ENCODE assay signal across 8 mouse cellular contexts in genomic region chr14:45350931-45351859, GRCm38 (mm10). TPM values are rescaled to one million over a fixed set of nuclear protein-coding genes. Genes with fewer than 3 reads are reported as not detected.
DNase-seq lines count a peak whose midpoint lies in the region; ATAC-seq and TF ChIP-seq lines count a peak whose summit lies in the region.

Gene Styx (plus strand): TSS chr14:45351093.

- no peaks in the 10 kb centered on the region for H3K27me3 ChIP-seq in CH12.LX (replicated peaks)
- no peaks in the 10 kb centered on the region for H3K27me3 ChIP-seq in forebrain, embryonic 12.5 days
- no peaks in the 10 kb centered on the region for H3K27me3 ChIP-seq in heart, postnatal 0 days (ENCODE audit: control insufficient read depth, insufficient read depth, low read length)
- H3K27me3 ChIP-seq in liver, embryonic 16.5 days (ENCODE audit: control insufficient read depth, insufficient read depth, low read depth, low read length) = no peaks in the 10 kb centered on the region
- H3K27me3 ChIP-seq in neural tube, embryonic 13.5 days = no peaks in the 10 kb centered on the region
- H3K27me3 ChIP-seq in testis, adult 2 months (ENCODE audit: control insufficient read depth, insufficient read depth, low read length) = no peaks in the 10 kb centered on the region

- TF ChIP-seq EP300 in CH12.LX (IDR thresholded peaks at IDR 0.05; ENCODE audit: low read length) = no peak
- TF ChIP-seq EP300 in heart, postnatal 0 days (IDR thresholded peaks at IDR 0.05; ENCODE audit: low read depth) = no peak

- TF ChIP-seq RAD21 in CH12.LX (IDR thresholded peaks at IDR 0.05; ENCODE audit: low read depth, low read length) = no peak

- H3K9ac ChIP-seq in CH12.LX (ENCODE audit: insufficient read depth, low read depth) = peak within 1 kb of the TSS; percentile 93
- peak within 1 kb of the TSS; percentile 75 for H3K9ac ChIP-seq in forebrain, embryonic 12.5 days
- H3K9ac ChIP-seq in heart, postnatal 0 days (replicated peaks; ENCODE audit: low read depth, low read length) = peak within 1 kb of the TSS; percentile 74
- peak within 1 kb of the TSS; percentile 78 for H3K9ac ChIP-seq in liver, embryonic 16.5 days (ENCODE audit: low read depth, low read length)
- H3K9ac ChIP-seq in neural tube, embryonic 13.5 days = peak within 1 kb of the TSS; percentile 80

- in situ Hi-C loops in CH12.LX (cut with MboI; ENCODE audit: low pct_ligation_motif_present, low pct_unique_long_range_greater_than_20kb, low sequenced_read_pairs) = no loop called here

- H3K4me3 ChIP-seq in CH12.LX (replicated peaks in 1 of 3; ENCODE audit: low read depth in 2 of 3, low read length in 2 of 3, poor library complexity in 1 of 3) = peak within 1 kb of the TSS; percentile 59 to 89 (median 81)
- H3K4me3 ChIP-seq in forebrain, embryonic 12.5 days (replicated peaks) = peak within 1 kb of the TSS; percentile 74
- peak within 1 kb of the TSS; percentile 68 for H3K4me3 ChIP-seq in heart, postnatal 0 days (ENCODE audit: low read depth, low read length)
- peak within 1 kb of the TSS; percentile 75 for H3K4me3 ChIP-seq in liver, embryonic 16.5 days (ENCODE audit: low read depth, low read length)
- peak within 1 kb of the TSS; percentile 77 for H3K4me3 ChIP-seq in neural tube, embryonic 13.5 days
- H3K4me3 ChIP-seq in testis, adult 2 months (ENCODE audit: control insufficient read depth, low read depth, low read length) = peak within 1 kb of the TSS; percentile 99

- peak within 1 kb of the TSS; percentile 84; the same call in 1 of the 2 replicates for H3K4me2 ChIP-seq in CH12.LX (ENCODE audit: insufficient read depth, low read depth, poor library complexity, severe bottlenecking)
- peak within 1 kb of the TSS; percentile 69 for H3K4me2 ChIP-seq in forebrain, embryonic 12.5 days
- peak within 1 kb of the TSS; percentile 72 for H3K4me2 ChIP-seq in heart, postnatal 0 days (ENCODE audit: low read depth, low read length)
- peak within 1 kb of the TSS; percentile 86 for H3K4me2 ChIP-seq in liver, embryonic 16.5 days (ENCODE audit: low read depth, low read length)
- peak within 1 kb of the TSS; percentile 69 for H3K4me2 ChIP-seq in neural tube, embryonic 13.5 days

- H3K36me3 ChIP-seq in CH12.LX (replicated peaks in 1 of 2; ENCODE audit: control insufficient read depth in 1 of 2, insufficient read depth in 1 of 2, low read length in 1 of 2) = peaks cover 18 to 42% of the 10 kb centered on the region in 2 experiments
- peaks cover 20% of the 10 kb centered on the region for H3K36me3 ChIP-seq in forebrain, embryonic 12.5 days (replicated peaks)
- H3K36me3 ChIP-seq in heart, postnatal 0 days (replicated peaks; ENCODE audit: control insufficient read depth, insufficient read depth, low read length) = peaks cover 28% of the 10 kb centered on the region
- H3K36me3 ChIP-seq in liver, embryonic 16.5 days (ENCODE audit: control insufficient read depth, insufficient read depth) = peaks cover 19% of the 10 kb centered on the region
- peaks cover 21% of the 10 kb centered on the region for H3K36me3 ChIP-seq in neural tube, embryonic 13.5 days
- peaks cover 2% of the 10 kb centered on the region for H3K36me3 ChIP-seq in testis, adult 2 months (ENCODE audit: control insufficient read depth, insufficient read depth, low read length)

- 0% methylated on average over 77 of the region's 93 CpGs for WGBS in forebrain, embryonic 12.5 days
- WGBS in heart, postnatal 0 days = under 1% methylated on average over 71 of the region's 93 CpGs
- WGBS in liver, embryonic 16.5 days (ENCODE audit: insufficient replicate concordance) = under 1% methylated on average over 66 of the region's 93 CpGs
- WGBS in neural tube, embryonic 13.5 days = under 1% methylated on average over 72 of the region's 93 CpGs

- dilution Hi-C loops in CH12.LX (cut with MboI; ENCODE audit: extremely low pct_ligation_motif_present, extremely low pct_unique_long_range_greater_than_20kb, low sequenced_read_pairs) = no loop called here

- peaks cover 22% of the 10 kb centered on the region for H3K79me2 ChIP-seq in CH12.LX (replicated peaks; ENCODE audit: control insufficient read depth, extremely low read depth, insufficient read depth, poor library complexity, severe bottlenecking)

- H3K27ac ChIP-seq in CH12.LX (ENCODE audit: insufficient read depth, low read depth) = no peak within 1 kb of the TSS
- peak within 1 kb of the TSS; percentile 75 for H3K27ac ChIP-seq in forebrain, embryonic 12.5 days
- peak within 1 kb of the TSS; percentile 84 for H3K27ac ChIP-seq in heart, postnatal 0 days (ENCODE audit: low read depth)
- H3K27ac ChIP-seq in liver, embryonic 16.5 days (ENCODE audit: low read length) = peak within 1 kb of the TSS; percentile 71
- H3K27ac ChIP-seq in neural tube, embryonic 13.5 days (replicated peaks) = peak within 1 kb of the TSS; percentile 79
- H3K27ac ChIP-seq in testis, adult 2 months (ENCODE audit: control insufficient read depth, insufficient read depth, low read depth, low read length) = peak within 1 kb of the TSS; percentile 79

- no peaks in the 10 kb centered on the region for H3K9me3 ChIP-seq in CH12.LX (replicated peaks; ENCODE audit: low read length)
- H3K9me3 ChIP-seq in forebrain, embryonic 12.5 days = no peaks in the 10 kb centered on the region
- no peaks in the 10 kb centered on the region for H3K9me3 ChIP-seq in heart, postnatal 0 days (replicated peaks; ENCODE audit: control insufficient read depth, low read length)
- H3K9me3 ChIP-seq in liver, embryonic 16.5 days (replicated peaks; ENCODE audit: control insufficient read depth, low read length) = no peaks in the 10 kb centered on the region
- no peaks in the 10 kb centered on the region for H3K9me3 ChIP-seq in neural tube, embryonic 13.5 days

- ATAC-seq in forebrain, embryonic 12.5 days (ENCODE audit: low FRiP score) = peak; percentile 98
- peak; percentile 97 for ATAC-seq in heart, postnatal 0 days (ENCODE audit: insufficient read depth, low read depth)
- ATAC-seq in liver, embryonic 16.5 days (ENCODE audit: low read depth) = peak; percentile 99
- peak; percentile 99 for ATAC-seq in neural tube, embryonic 13.5 days (ENCODE audit: low read depth)

- TF ChIP-seq POLR2A in CH12.LX (IDR thresholded peaks at IDR 0.05; ENCODE audit: low read depth, low read length) = peak; percentile 58; the same call in 1 of the 2 replicates
- TF ChIP-seq POLR2A in testis, adult 2 months (IDR thresholded peaks at IDR 0.05; ENCODE audit: control insufficient read depth, low read depth, low read length) = peak; percentile 78

- peak; percentile 85 for DNase-seq in CH12.LX (ENCODE audit: extremely low read depth)
- peak; percentile 85 for DNase-seq in c-Kit-positive CD71-positive TER-119-negative erythroid progenitor cells, embryonic 14.5 days (ENCODE audit: low read depth)
- DNase-seq in heart, postnatal 0 days (ENCODE audit: low spot score) = peak; percentile 93
- DNase-seq in kidney, postnatal 4 days = peak; percentile 97 to 98

- peaks cover 2 to 11% of the 10 kb centered on the region in 2 experiments; a peak in 3 of 4 replicates for H3K4me1 ChIP-seq in CH12.LX (ENCODE audit: control insufficient read depth in 1 of 2, insufficient read depth in 2 of 2)
- peaks cover 13% of the 10 kb centered on the region for H3K4me1 ChIP-seq in forebrain, embryonic 12.5 days
- H3K4me1 ChIP-seq in heart, postnatal 0 days (ENCODE audit: control insufficient read depth, insufficient read depth) = peaks cover 12% of the 10 kb centered on the region
- peaks cover 8% of the 10 kb centered on the region for H3K4me1 ChIP-seq in liver, embryonic 16.5 days (ENCODE audit: control insufficient read depth, low read depth, low read length)
- peaks cover 19% of the 10 kb centered on the region for H3K4me1 ChIP-seq in neural tube, embryonic 13.5 days (replicated peaks)
- H3K4me1 ChIP-seq in testis, adult 2 months (ENCODE audit: control insufficient read depth, insufficient read depth, low read length) = no peaks in the 10 kb centered on the region

- TF ChIP-seq CTCF in CH12.LX (conservative IDR thresholded peaks at IDR 0.05 in 1 of 2, IDR thresholded peaks at IDR 0.05 in 1 of 2; ENCODE audit: low read depth in 2 of 2, low read length in 2 of 2) = no peak
- no peak for TF ChIP-seq CTCF in heart, postnatal 0 days (IDR thresholded peaks at IDR 0.05; ENCODE audit: low read depth)
- no peak for TF ChIP-seq CTCF in testis, adult 2 months (IDR thresholded peaks at IDR 0.05; ENCODE audit: control insufficient read depth, insufficient read depth, insufficient replicate concordance, low read depth, low read length)

TF ChIP-seq in CH12.LX, 34 proteins besides CTCF, POLR2A, EP300 and RAD21 (continues in another document):
- no peak for TF ChIP-seq MYC (IDR thresholded peaks at IDR 0.05; ENCODE audit: low read depth, low read length)
- no peak for TF ChIP-seq ELF1 (IDR thresholded peaks at IDR 0.05; ENCODE audit: low read depth, low read length)
- no peak for TF ChIP-seq E2F4 (IDR thresholded peaks at IDR 0.05; ENCODE audit: insufficient replicate concordance, low read depth, low read length)
- peak; percentile 66; the same call in 1 of the 2 replicates for TF ChIP-seq NELFE (IDR thresholded peaks at IDR 0.05; ENCODE audit: low read depth, low read length)
- TF ChIP-seq USF1 (IDR thresholded peaks at IDR 0.05; ENCODE audit: low read depth, low read length) = no peak
- no peak for TF ChIP-seq CHD2 (IDR thresholded peaks at IDR 0.05; ENCODE audit: low read length)
- TF ChIP-seq MEF2A (IDR thresholded peaks at IDR 0.05; ENCODE audit: borderline replicate concordance, low read depth, low read length) = no peak
- no peak for TF ChIP-seq IRF4 (IDR thresholded peaks at IDR 0.05; ENCODE audit: low read depth, low read length)
- no peak for TF ChIP-seq USF2 (conservative IDR thresholded peaks at IDR 0.05; ENCODE audit: low read depth, low read length)
- peak; percentile 31; the same call in 1 of the 2 replicates for TF ChIP-seq SIN3A (IDR thresholded peaks at IDR 0.05; ENCODE audit: low read length)
- no peak for TF ChIP-seq ZNF384 (IDR thresholded peaks at IDR 0.05; ENCODE audit: low read depth, low read length)
- no peak for TF ChIP-seq JUND (conservative IDR thresholded peaks at IDR 0.05; ENCODE audit: low read depth, low read length)
- TF ChIP-seq BHLHE40 (IDR thresholded peaks at IDR 0.05; ENCODE audit: low read depth, low read length) = peak; percentile 52; the same call in 1 of the 2 replicates
- TF ChIP-seq TBP (conservative IDR thresholded peaks at IDR 0.05; ENCODE audit: low read depth, low read length) = no peak

RNA-seq across cellular contexts. Expression of gene Styx, which starts in this region (rescaled TPM):
- total RNA-seq in CH12.LX (2012; rRNA removed) (15.7 and 18.4 TPM in 2 replicates), CH12.LX (2014; rRNA removed) (41.2 and 49.2 TPM in 2 replicates)
- polyA plus RNA-seq in CH12.LX (2012; ENCODE audit: insufficient read length, low read depth) = 20.4 and 21.8 TPM in 2 replicates
- polyA plus RNA-seq in forebrain, embryonic 12.5 days (2016; fragmentation: Nextera tagmentation; extraction: Ambion mirVana) = 42.2 and 45.8 TPM in 2 replicates
- total RNA-seq in heart, postnatal 0 days (2014; rRNA removed; ENCODE audit: low replicate concordance) = 11.9 and 22.2 TPM in 2 replicates
- polyA plus RNA-seq in heart, postnatal 0 days (2015; fragmentation: Nextera tagmentation; extraction: Ambion mirVana) = 69.0 and 69.9 TPM in 2 replicates
- 11.4 and 14.1 TPM in 2 replicates for polyA plus RNA-seq in liver, embryonic 16.5 days (2015; fragmentation: Nextera tagmentation; extraction: Ambion mirVana)
- 60.1 and 68.3 TPM in 2 replicates for polyA plus RNA-seq in neural tube, embryonic 13.5 days (2015; fragmentation: Nextera tagmentation; extraction: Ambion mirVana)
- polyA plus RNA-seq in testis, adult 2 months (2012; rRNA removed) = 14.4 and 15.1 TPM in 2 replicates
